Mouse (Mus musculus): Measurements from ENCODE around the gene Zfp644.

DNA sequence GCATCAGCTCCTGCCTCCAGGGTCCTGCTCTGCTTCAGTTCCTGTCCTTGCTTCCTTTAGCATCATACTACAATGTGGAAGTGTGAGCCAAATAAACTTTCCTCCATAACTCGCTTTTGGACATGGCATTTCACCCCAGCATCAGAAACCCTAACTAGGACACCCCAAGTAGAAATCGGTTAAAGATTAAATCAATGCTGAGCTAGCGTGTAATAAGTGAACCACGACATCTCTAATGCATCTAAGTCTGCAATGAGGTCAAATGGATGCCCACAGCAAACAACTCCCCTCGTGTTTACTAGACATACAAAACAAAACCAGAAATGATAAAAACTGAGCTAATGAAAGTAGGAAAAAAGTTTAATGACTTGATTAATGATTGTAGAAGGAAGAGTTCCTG is 92.7 kb downstream of the Zfp644 start:
- TF ChIP-seq GATA1 (IDR thresholded peaks at IDR 0.05; ENCODE audit: borderline replicate concordance, low read length), result no peak
- TF ChIP-seq FLI1 (IDR thresholded peaks at IDR 0.05; ENCODE audit: low read length), result no peak
